Mouse (Mus musculus): Measurements from ENCODE around the gene Flt3l. TPM values are rescaled to one million over a fixed set of nuclear protein-coding genes. Genes with fewer than 3 reads are reported as not detected.

Flt3l gene
- 309 TPM for polyA plus RNA-seq (2017; shearing (Covaris generic))

DNA sequence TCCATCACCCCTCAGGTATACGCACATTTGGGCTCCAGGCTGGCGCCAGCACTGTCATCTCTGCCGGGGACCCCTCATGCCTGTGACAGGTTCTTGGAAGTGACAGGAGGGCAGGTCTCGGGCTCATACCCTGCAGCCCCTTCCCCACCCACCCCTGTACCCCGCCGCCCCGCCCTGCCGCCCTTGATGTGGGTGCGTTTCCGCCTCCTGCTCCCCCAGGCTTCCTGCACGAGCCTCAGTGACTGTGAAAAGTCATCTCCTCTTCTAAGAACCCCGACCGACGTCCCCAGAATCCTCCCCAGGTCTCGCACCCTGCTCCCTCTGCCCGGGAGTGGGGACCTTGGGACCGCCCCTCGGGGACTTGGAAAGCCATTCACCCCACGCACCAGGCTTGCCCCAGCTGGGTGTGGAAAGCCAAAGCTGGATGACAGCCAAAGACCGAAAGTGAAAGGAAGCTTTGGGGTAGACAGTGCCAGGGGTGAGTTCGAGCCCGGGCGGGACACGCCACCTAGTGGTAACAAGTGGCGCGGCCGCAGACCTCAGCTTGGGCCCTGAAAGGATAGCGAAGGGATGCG, at the start of gene Flt3l, which contains the start of gene Gm45713:
TSS of gene Flt3l (minus strand) at position 440 of the 575 bp plus-strand sequence.
TSS of gene Gm45713 (minus strand) at position 239 of the 575 bp plus-strand sequence.

GRCm38 (mm10) chr7:45180896-45181477, 44.8 kb upstream of the Flt3l start, which contains the start of gene Pth2:
Gene Pth2, plus strand, starts transcription at chr7:45180995.

GRCm38 (mm10) chr7:45179469-45179868, 43.2 kb upstream of the Flt3l start, which contains the start of gene Gfy:
Gene Gfy, minus strand, starts transcription at chr7:45179569.

GRCm38 (mm10) chr7:45163735-45164490, 27.7 kb upstream of the Flt3l start, which contains the start of gene Slc17a7:
Gene Slc17a7, plus strand, starts transcription at chr7:45163949.

DNA sequence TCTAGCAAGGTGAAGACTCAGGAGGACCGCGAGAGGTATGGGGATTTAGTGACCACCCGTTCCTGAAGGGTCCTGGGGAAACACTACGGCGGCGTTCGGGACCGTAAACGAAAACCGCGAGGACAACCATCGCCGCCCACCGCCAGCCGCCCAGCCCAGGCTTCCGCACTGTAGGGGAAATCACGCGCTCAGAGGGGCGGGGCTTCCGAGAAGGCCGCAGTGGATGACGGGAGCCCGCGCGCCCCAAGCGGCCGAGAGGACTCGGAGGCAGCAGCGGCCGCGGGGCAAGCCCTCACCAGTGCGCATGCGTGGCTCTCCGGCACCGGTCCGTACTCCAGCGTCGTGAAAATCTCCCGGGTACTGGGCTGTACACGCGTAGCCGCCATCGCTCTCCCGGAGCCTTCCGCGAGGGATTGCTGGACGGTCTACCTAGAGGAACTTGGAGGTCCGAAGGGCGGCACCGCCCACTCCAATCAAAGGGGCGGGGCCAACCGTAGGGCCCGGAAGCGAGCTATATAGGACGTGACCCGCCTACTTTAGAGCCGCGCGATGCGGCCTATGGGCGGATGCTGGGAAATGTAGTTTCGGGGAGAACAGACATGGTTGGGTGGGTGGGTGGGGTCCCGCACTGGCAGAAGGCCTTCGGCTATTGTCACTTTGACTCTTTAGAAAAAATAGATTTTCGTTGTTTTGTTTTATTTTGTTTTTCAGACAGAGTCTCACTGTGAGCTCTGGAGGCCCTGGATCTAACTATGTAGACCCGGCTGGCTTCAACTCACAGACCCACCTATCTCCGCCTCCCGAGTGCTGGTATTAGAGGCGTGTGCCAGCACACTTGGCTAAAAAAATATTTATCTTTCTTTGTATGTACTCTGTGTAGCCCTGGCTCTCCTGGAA, 18.1 kb upstream of the Flt3l start, which contains the start of the genes Pih1d1 and Aldh16a1:
TSS of gene Pih1d1 (plus strand) at position 208 of the 897 bp plus-strand sequence.
TSS of gene Aldh16a1 (minus strand) at position 489 of the 897 bp plus-strand sequence.

DNA sequence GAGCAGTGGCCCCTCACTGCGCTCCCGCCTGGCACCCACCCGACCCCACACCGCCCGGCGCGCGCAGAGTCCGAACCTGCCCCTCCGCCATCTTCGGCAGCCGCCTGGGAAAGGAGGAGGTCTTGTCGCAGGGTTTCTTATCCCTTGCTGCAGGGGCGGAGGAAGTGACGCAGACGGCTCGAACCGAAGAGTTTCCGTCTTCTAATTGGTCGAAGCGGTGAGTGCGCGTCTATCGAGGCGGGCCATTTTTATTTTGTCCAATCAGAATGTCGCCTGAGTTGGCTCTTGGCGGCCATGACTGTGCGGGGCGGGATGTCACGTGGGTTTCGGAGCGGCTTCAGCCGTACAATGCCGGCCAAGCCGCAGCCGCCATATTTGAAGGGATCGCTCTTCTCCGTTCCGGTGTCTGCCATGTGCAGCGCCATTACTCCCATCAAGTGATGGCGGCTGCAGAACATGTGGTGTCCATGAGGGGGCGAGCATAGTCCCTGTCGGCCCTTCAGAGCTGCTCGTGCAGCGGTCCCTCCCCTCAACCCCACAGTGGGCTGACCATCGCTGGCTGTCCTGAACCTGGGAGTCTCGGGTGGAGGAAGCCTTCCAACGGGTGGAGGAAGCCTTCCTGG, 7.5 kb downstream of the Flt3l start, which contains the start of gene Rpl13a:
TSS of gene Rpl13a (minus strand) at position 138 of the 623 bp plus-strand sequence.

GRCm38 (mm10) chr7:45124224-45125143, 11.7 kb downstream of the Flt3l start, which contains the start of gene Rps11:
Gene Rps11, minus strand, starts transcription at chr7:45124439.

DNA sequence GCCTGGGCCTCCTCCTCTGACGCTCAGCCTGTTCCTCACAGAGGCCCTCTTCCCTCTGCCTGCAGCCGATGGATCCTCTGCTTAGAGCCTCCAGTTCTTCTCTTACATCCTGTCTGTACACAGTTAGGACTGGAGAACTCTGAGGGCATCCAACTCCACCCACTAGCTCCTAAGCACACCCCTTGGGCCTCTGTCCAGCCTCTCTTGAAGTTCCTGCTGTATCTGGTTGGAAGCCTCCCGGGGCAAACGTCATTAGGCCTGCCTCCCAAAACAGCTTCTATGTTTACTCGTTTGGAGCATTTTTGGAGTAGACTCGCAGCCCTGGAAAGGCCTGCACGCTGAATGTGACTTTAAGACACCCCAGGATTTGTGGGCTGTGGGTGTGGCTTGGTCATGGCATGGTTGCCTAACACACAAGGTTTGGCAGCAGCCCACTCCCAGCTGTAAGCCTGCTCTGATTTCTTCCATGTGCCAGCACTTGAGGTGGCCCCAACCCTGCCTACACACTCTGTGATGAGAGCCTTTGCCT, 32.5 kb downstream of the Flt3l start, which contains the start of gene Fcgrt:
TSS of gene Fcgrt (minus strand) at position 200 of the 529 bp plus-strand sequence.

GRCm38 (mm10) chr7:45092048-45092447, 44.2 kb downstream of the Flt3l start, which contains the start of gene Rcn3:
Gene Rcn3, minus strand, starts transcription at chr7:45092221.

Other genes starting within 250 kb of the Flt3l start
- 59.3 TPM for gene Med25, start 243.7 kb downstream of the Flt3l start, polyA plus RNA-seq (2017; shearing (Covaris generic))
- 45.3 TPM for gene Fuz, start 240.4 kb downstream of the Flt3l start, polyA plus RNA-seq (2017; shearing (Covaris generic))
- gene Ap2a1, start 206.9 kb downstream of the Flt3l start, polyA plus RNA-seq (2017; shearing (Covaris generic)): 68.0 TPM
- gene Tsks, start 193.2 kb downstream of the Flt3l start, polyA plus RNA-seq (2017; shearing (Covaris generic)): not detected
- 0.30 TPM for gene Cpt1c, start 161.6 kb downstream of the Flt3l start, polyA plus RNA-seq (2017; shearing (Covaris generic))
- gene Prmt1, start 149.9 kb downstream of the Flt3l start, polyA plus RNA-seq (2017; shearing (Covaris generic)): 175 TPM
- gene Irf3, start 138.8 kb downstream of the Flt3l start, polyA plus RNA-seq (2017; shearing (Covaris generic)): 235 TPM
- gene Bcl2l12, start 137.7 kb downstream of the Flt3l start, polyA plus RNA-seq (2017; shearing (Covaris generic)): 35.8 TPM
- 38.8 TPM for gene Scaf1, start 120.1 kb downstream of the Flt3l start, polyA plus RNA-seq (2017; shearing (Covaris generic))
- gene Rras, start 118.5 kb downstream of the Flt3l start, polyA plus RNA-seq (2017; shearing (Covaris generic)): 24.1 TPM
- gene Prr12, start 83.6 kb downstream of the Flt3l start, polyA plus RNA-seq (2017; shearing (Covaris generic)): 4.0 TPM
- 115 TPM for gene Nosip, start 74.0 kb downstream of the Flt3l start, polyA plus RNA-seq (2017; shearing (Covaris generic))
- 3.0 TPM for gene Prrg2, start 73.8 kb downstream of the Flt3l start, polyA plus RNA-seq (2017; shearing (Covaris generic))
- gene Rcn3, start 44.2 kb downstream of the Flt3l start, polyA plus RNA-seq (2017; shearing (Covaris generic)): 10.7 TPM
- gene Fcgrt, start 32.6 kb downstream of the Flt3l start, polyA plus RNA-seq (2017; shearing (Covaris generic)): 2.8 TPM
- 2,481 TPM for gene Rps11, start 12.0 kb downstream of the Flt3l start, polyA plus RNA-seq (2017; shearing (Covaris generic))
- gene Rpl13a, start 7.7 kb downstream of the Flt3l start, polyA plus RNA-seq (2017; shearing (Covaris generic)): 2,316 TPM
- gene Gm45713, start 201 bp downstream of the Flt3l start, polyA plus RNA-seq (2017; shearing (Covaris generic)): not detected
- 59.4 TPM for gene Pih1d1, start 17.9 kb upstream of the Flt3l start, polyA plus RNA-seq (2017; shearing (Covaris generic))
- 58.9 TPM for gene Aldh16a1, start 18.2 kb upstream of the Flt3l start, polyA plus RNA-seq (2017; shearing (Covaris generic))
- gene Slc17a7, start 27.5 kb upstream of the Flt3l start, polyA plus RNA-seq (2017; shearing (Covaris generic)): 0.08 TPM
- gene Gfy, start 43.1 kb upstream of the Flt3l start, polyA plus RNA-seq (2017; shearing (Covaris generic)): not detected
- gene Pth2, start 44.6 kb upstream of the Flt3l start, polyA plus RNA-seq (2017; shearing (Covaris generic)): not detected
- gene Ccdc155, start 68.5 kb upstream of the Flt3l start, polyA plus RNA-seq (2017; shearing (Covaris generic)): 0.07 TPM
- 8.9 TPM for gene Dkkl1, start 75.7 kb upstream of the Flt3l start, polyA plus RNA-seq (2017; shearing (Covaris generic))
- gene Tead2, start 79.3 kb upstream of the Flt3l start, polyA plus RNA-seq (2017; shearing (Covaris generic)): 4.9 TPM
- 607 TPM for gene Cd37, start 102.7 kb upstream of the Flt3l start, polyA plus RNA-seq (2017; shearing (Covaris generic))
- not detected for gene Slc6a16, start 104.7 kb upstream of the Flt3l start, polyA plus RNA-seq (2017; shearing (Covaris generic))
- gene Slc6a21, start 141.1 kb upstream of the Flt3l start, polyA plus RNA-seq (2017; shearing (Covaris generic)): not detected
- 15.0 TPM for gene Trpm4, start 197.3 kb upstream of the Flt3l start, polyA plus RNA-seq (2017; shearing (Covaris generic))
- not detected for gene Hrc, start 198.9 kb upstream of the Flt3l start, polyA plus RNA-seq (2017; shearing (Covaris generic))
- 0.30 TPM for gene Ppfia3, start 230.6 kb upstream of the Flt3l start, polyA plus RNA-seq (2017; shearing (Covaris generic))
- gene Lin7b, start 234.2 kb upstream of the Flt3l start, polyA plus RNA-seq (2017; shearing (Covaris generic)): not detected

Measured in CD4-positive, CD25-positive, alpha-beta regulatory T cell (primary cell).